Mouse (Mus musculus) cerebellum, adult 2 months (tissue): ENCODE measurements around the gene S100a14. TPM values are rescaled to one million over a fixed set of nuclear protein-coding genes. Genes with fewer than 3 reads are reported as not detected.
A peak's percentile ranks its signal among the peaks of the same experiment; 100 is the strongest.

Experiments used
- DNase-seq, 2 experiments: peaks; one replicate each; pipeline ENCODE4 v3.0.0; 2021
- H3K27ac ChIP-seq: fragments of 200-500 bp; 2 replicates; pipeline ENCODE4 v1.5.1; 2012; ENCODE audit warnings: low read length, control low read depth, inconsistent platforms; ENCODE audit not compliant: insufficient read depth
- H3K27me3 ChIP-seq: fragments of 200-500 bp; 2 replicates; pipeline ENCODE4 v1.6.1; 2012; ENCODE audit warnings: inconsistent platforms, mild to moderate bottlenecking, low read length, moderate library complexity; ENCODE audit not compliant: control insufficient read depth, insufficient read depth
- H3K4me1 ChIP-seq: fragments of 200-500 bp; 2 replicates; pipeline ENCODE4 v1.6.1; 2011; ENCODE audit warnings: low read length; ENCODE audit not compliant: control insufficient read depth, insufficient read depth
- H3K4me3 ChIP-seq: fragments of 200-500 bp; replicated peaks from 2 replicates; pipeline ENCODE3; 2011; ENCODE audit warnings: mild to moderate bottlenecking, low read depth, low read length, control low read depth; ENCODE audit not compliant: insufficient read depth
- CTCF ChIP-seq: fragments of 200-500 bp; IDR thresholded peaks from 2 replicates; pipeline ENCODE4 v1.5.1; 2011; ENCODE audit warnings: low read depth, mild to moderate bottlenecking, control low read depth, low read length, moderate library complexity, borderline replicate concordance; ENCODE audit not compliant: insufficient read depth
- POLR2A ChIP-seq: fragments of 200-500 bp; IDR thresholded peaks from 2 replicates; pipeline ENCODE4 v1.6.1; 2011; ENCODE audit warnings: low read length, control low read depth, borderline replicate concordance; ENCODE audit not compliant: insufficient read depth
- WGBS: fragments of 180-500 bp; shearing (Covaris S2); methylation state at CpG from one replicate; pipeline ENCODE4 v1.1.7; 2018; 5-methylcytosine and 5-hydroxymethylcytosine counted together
- polyA plus RNA-seq: library from polyadenylated mRNA; depleted of rRNA; stranded (reverse); fragments of >200 nt; gene quantifications from 2 replicates; pipeline ENCODE4 v1.2.3, GENCODE M21; 2012; rRNA removed

The S100a14 gene
- not detected in 2 replicates for polyA plus RNA-seq

- Histone ChIP-seq H3K4me3 (no peak within 1 kb of the TSS), H3K27ac (no peak within 1 kb of the TSS), H3K4me1 (no peaks in the 10 kb centered on the region), H3K27me3 (no peaks in the 10 kb centered on the region)
- DNase-seq, result no peak
- 59% methylated on average over 5 of the region's 5 CpGs for WGBS
- TF ChIP-seq POLR2A (no peak), CTCF (no peak)
Observed at GRCm38 (mm10) chr3:90526580-90526979, at the start of gene S100a14. S100a14 (plus strand) TSS chr3:90526856.

DNA sequence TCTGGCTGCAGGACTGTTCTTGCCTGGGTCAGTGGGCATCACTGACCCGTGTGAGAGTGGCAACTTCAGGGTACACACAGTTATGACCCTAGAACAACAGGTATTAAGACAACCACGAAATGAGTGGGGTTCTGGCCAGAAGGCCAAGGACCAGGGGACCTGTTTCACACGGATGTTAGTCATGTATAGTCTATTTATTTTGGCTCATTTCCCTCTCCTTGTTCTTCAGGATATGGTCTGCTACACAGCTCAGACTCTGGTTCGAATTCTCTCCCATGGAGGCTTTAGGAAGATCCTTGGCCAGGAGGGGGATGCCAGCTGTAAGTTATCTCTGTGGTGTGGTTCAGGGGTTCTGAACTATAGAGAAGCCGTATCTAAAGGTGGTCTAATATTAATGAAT is 39.7 kb upstream of the S100a14 start:
- H3K27me3 ChIP-seq, result no peaks in the 10 kb centered on the region
- H3K4me1 ChIP-seq, result peaks cover 5% of the 10 kb centered on the region; the same call in 1 of the 2 replicates
- 71% methylated on average over 5 of the region's 5 CpGs for WGBS
- no peak for DNase-seq
- no peak overlapping the region for H3K4me3 ChIP-seq
- H3K27ac ChIP-seq, result no peak overlapping the region
- TF ChIP-seq POLR2A (no peak), CTCF (no peak)

DNA sequence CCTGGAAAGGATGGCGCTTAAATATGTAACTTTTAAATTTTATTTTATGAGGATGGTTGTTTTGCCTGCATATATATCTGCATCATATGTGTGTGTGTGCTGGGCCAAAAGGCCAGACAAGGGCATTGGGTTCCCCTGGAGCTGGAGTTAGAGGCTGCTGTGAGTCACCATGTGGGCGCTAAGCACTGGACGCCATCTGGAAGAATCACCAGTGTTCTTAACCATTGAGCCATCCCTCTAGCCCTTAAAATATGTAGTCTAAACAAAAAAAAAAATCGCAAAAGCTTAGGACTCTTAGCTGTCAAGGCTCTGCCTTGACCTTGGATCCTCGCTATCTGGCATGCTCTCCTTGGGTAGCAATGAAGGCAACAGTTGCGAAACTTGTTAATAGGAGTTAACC is 38.1 kb upstream of the S100a14 start:
- Histone ChIP-seq H3K27ac (no peak overlapping the region), H3K4me3 (no peak overlapping the region)
- WGBS, result 86% methylated on average over 6 of the region's 6 CpGs

DNA sequence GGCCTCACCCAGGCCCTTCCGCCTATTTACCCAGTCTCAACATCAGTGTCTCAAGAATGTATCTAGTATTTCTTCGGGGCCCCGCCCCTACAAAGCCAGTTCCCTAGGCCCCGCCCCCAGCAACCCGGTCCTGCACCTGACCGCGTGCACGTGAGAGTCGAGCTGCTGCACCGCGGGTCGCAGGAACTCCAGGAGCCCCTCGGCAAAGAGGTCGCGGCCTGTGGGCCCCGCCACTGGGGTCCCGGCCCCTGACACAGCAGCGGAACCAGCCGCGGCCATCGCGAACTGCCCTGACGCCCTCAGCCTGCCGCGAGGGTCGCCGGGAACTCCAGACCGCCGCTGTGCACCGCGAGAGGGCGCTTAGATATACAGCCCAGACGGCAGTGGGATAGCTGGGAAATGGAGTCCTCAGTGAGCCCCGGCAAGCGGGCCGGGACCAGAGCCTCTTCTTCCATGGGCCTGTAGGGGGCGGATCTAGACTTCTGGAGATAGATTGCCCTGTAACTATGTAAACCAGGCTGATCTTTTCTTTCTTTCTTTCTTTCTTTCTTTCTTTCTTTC is 35.9 kb upstream of the S100a14 start, which contains the start of gene Snapin:
Snapin (minus strand) TSS at position 338 of the 561 bp plus-strand sequence.
- Histone ChIP-seq H3K4me3 (peak within 1 kb of the TSS; percentile 93), H3K27ac (peak within 1 kb of the TSS; percentile 62), H3K4me1 (peaks cover 5% of the 10 kb centered on the region; the same call in 1 of the 2 replicates), H3K27me3 (no peaks in the 10 kb centered on the region)
- TF ChIP-seq CTCF (peak; percentile 81), POLR2A (peak; percentile 83)
- under 1% methylated on average over 37 of the region's 37 CpGs for WGBS
- peak; percentile 93 to 95 for DNase-seq

More for the DNA sequence above, 38.1 kb upstream of the S100a14 start:
- no peaks in the 10 kb centered on the region for H3K27me3 ChIP-seq
- H3K4me1 ChIP-seq, result peaks cover 5% of the 10 kb centered on the region; the same call in 1 of the 2 replicates
- no peak for DNase-seq
- no peak for TF ChIP-seq CTCF
- TF ChIP-seq POLR2A, result no peak

GRCm38 (mm10) chr3:90491350-90491749 is 35.3 kb upstream of the S100a14 start:
- no peak overlapping the region for H3K27ac ChIP-seq
- peak in 1 of 2 experiments; percentile 53 for DNase-seq
- H3K4me1 ChIP-seq, result peaks cover 7% of the 10 kb centered on the region
- no peak for TF ChIP-seq CTCF
- no peaks in the 10 kb centered on the region for H3K27me3 ChIP-seq
- H3K4me3 ChIP-seq, result no peak overlapping the region
- 40% methylated on average over 2 of the region's 2 CpGs for WGBS

DNA sequence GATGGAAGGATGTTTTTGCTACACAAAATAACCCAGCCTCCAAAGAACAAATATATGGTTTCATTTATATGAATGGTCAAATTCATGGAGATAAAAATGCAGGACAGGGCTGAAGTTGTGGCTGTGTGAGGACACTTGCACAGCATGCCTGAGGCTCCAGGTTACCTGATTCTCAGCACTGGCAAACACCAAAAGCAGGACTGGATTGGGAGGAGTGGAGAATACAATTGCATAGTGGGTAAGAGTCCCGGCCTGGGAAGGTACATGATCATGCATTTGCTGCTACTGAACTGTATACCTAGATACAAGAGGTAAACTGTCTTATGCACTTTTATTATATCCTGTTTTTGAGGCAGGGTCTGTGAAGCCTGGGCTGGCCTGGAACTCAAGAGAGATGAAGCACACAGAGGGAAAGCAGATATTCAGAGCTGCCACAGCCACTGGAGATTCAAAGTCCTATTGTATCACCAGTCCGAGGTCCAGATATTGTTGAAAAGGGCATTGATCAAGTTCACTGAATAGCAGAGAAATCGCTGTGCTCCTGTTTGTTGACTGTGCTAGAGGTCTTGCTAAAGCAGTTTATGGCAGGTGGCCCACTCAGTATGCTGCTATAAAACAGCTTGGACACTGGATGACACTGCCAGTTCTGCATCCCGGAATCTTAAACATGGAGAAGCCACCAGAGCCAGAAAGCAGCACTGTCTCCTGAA is 32.7 kb upstream of the S100a14 start:
- WGBS, result 37% methylated on average over 4 of the region's 4 CpGs
- H3K27ac ChIP-seq, result no peak overlapping the region
- TF ChIP-seq POLR2A, result no peak
- TF ChIP-seq CTCF, result no peak
- H3K27me3 ChIP-seq, result no peaks in the 10 kb centered on the region
- H3K4me1 ChIP-seq, result peaks cover 11% of the 10 kb centered on the region
- no peak overlapping the region for H3K4me3 ChIP-seq
- peak in 1 of 2 experiments; percentile 43 for DNase-seq

GRCm38 (mm10) chr3:90495850-90496525 is 30.7 kb upstream of the S100a14 start:
- H3K27me3 ChIP-seq, result no peaks in the 10 kb centered on the region
- TF ChIP-seq POLR2A, result no peak
- TF ChIP-seq CTCF, result no peak
- H3K27ac ChIP-seq, result peak overlapping the region; percentile 6; the same call in 1 of the 2 replicates
- DNase-seq, result peak in 1 of 2 experiments; percentile 46
- 52% methylated on average over 7 of the region's 7 CpGs for WGBS
- H3K4me3 ChIP-seq, result no peak overlapping the region
- H3K4me1 ChIP-seq, result peaks cover 7% of the 10 kb centered on the region
